Mouse (Mus musculus) hindbrain, embryonic 10.5 days (tissue): ENCODE measurements around the gene Mob2. TPM values are rescaled to one million over a fixed set of nuclear protein-coding genes. Genes with fewer than 3 reads are reported as not detected.
A peak's percentile ranks its signal among the peaks of the same experiment; 100 is the strongest.

ENCODE experiments used
- DNase-seq: peaks from one replicate; pipeline ENCODE4 v3.0.0-alpha.2; 2017; ENCODE audit warnings: low spot score
- H3K27ac ChIP-seq: fragments of 300-500 bp; sonication (generic); 2 replicates; pipeline ENCODE4 v1.5.1; 2016; ENCODE audit warnings: mild to moderate bottlenecking, moderate library complexity
- H3K27me3 ChIP-seq: fragments of 300-500 bp; sonication (generic); 2 replicates; pipeline ENCODE4 v1.6.1; 2016; ENCODE audit warnings: mild to moderate bottlenecking; ENCODE audit not compliant: poor library complexity, insufficient read depth, severe bottlenecking
- H3K36me3 ChIP-seq: fragments of 300-500 bp; sonication (generic); 2 replicates; pipeline ENCODE4 v1.6.1; 2016; ENCODE audit warnings: mild to moderate bottlenecking, moderate library complexity
- H3K4me1 ChIP-seq: fragments of 300-500 bp; sonication (generic); replicated peaks from 2 replicates; pipeline ENCODE4 v1.6.1; 2016; ENCODE audit warnings: mild to moderate bottlenecking
- H3K4me3 ChIP-seq: fragments of 300-500 bp; sonication (generic); 2 replicates; pipeline ENCODE4 v1.5.1; 2016; ENCODE audit warnings: mild to moderate bottlenecking, moderate library complexity
- H3K9me3 ChIP-seq: fragments of 300-500 bp; sonication (generic); 2 replicates; pipeline ENCODE4 v1.6.1; 2016; ENCODE audit warnings: mild to moderate bottlenecking, moderate library complexity
- WGBS: fragments of 180-500 bp; shearing (Covaris S2); methylation state at CpG from one replicate; pipeline ENCODE4 v1.1.7; 2016; 5-methylcytosine and 5-hydroxymethylcytosine counted together
- polyA plus RNA-seq: library from polyadenylated mRNA; unstranded; fragments of >200 nt; fragmentation: Nextera tagmentation; extraction: Ambion mirVana; gene quantifications from 2 replicates; pipeline ENCODE4 v1.2.1, GENCODE M21; 2016

Mob2 gene
- polyA plus RNA-seq, 1 experiment from 2014 or later = 61.4 TPM

- Histone ChIP-seq H3K27me3 (peaks cover 31% of the 10 kb centered on the region), H3K9me3 (no peaks in the 10 kb centered on the region), H3K36me3 (no peaks in the 10 kb centered on the region), H3K27ac (no peak overlapping the region), H3K4me3 (no peak overlapping the region), H3K4me1 (peaks cover 7% of the 10 kb centered on the region; the same call in 1 of the 2 replicates)
- no peak for DNase-seq
Observed at GRCm38 (mm10) chr7:142071717-142072116, 10.9 kb upstream of the Mob2 start.

- H3K27ac ChIP-seq = no peak overlapping the region
- peak overlapping the region; percentile 18; the same call in 1 of the 2 replicates for H3K4me3 ChIP-seq
- H3K36me3 ChIP-seq = no peaks in the 10 kb centered on the region
- H3K9me3 ChIP-seq = no peaks in the 10 kb centered on the region
- no peak for DNase-seq
- peaks cover 7% of the 10 kb centered on the region; the same call in 1 of the 2 replicates for H3K4me1 ChIP-seq
- 4% methylated on average over 10 of the region's 10 CpGs for WGBS
- H3K27me3 ChIP-seq = peaks cover 31% of the 10 kb centered on the region
Observed at GRCm38 (mm10) chr7:142071212-142071578, 10.3 kb upstream of the Mob2 start.

- Histone ChIP-seq H3K4me3 (peak overlapping the region; percentile 18; the same call in 1 of the 2 replicates), H3K27ac (no peak overlapping the region), H3K36me3 (no peaks in the 10 kb centered on the region), H3K27me3 (peaks cover 29% of the 10 kb centered on the region), H3K9me3 (no peaks in the 10 kb centered on the region), H3K4me1 (peaks cover 7% of the 10 kb centered on the region; the same call in 1 of the 2 replicates)
- WGBS = 12% methylated on average over 13 of the region's 13 CpGs
- peak; percentile 64 for DNase-seq
Observed at GRCm38 (mm10) chr7:142070458-142071211, 9.8 kb upstream of the Mob2 start.

- Histone ChIP-seq H3K4me3 (no peak overlapping the region), H3K27me3 (peaks cover 9% of the 10 kb centered on the region), H3K36me3 (no peaks in the 10 kb centered on the region), H3K27ac (no peak overlapping the region), H3K4me1 (peaks cover 7% of the 10 kb centered on the region; the same call in 1 of the 2 replicates), H3K9me3 (no peaks in the 10 kb centered on the region)
- 64% methylated on average over 4 of the region's 4 CpGs for WGBS
- DNase-seq = no peak
Observed at GRCm38 (mm10) chr7:142068429-142068828, 7.6 kb upstream of the Mob2 start.

- peak overlapping the region; percentile 91 for H3K27ac ChIP-seq
- H3K36me3 ChIP-seq = peaks cover 27% of the 10 kb centered on the region
- H3K27me3 ChIP-seq = no peaks in the 10 kb centered on the region
- H3K4me1 ChIP-seq = peaks cover 22% of the 10 kb centered on the region
- DNase-seq = no peak
- no peaks in the 10 kb centered on the region for H3K9me3 ChIP-seq
- 2% methylated on average over 66 of the region's 66 CpGs for WGBS
- H3K4me3 ChIP-seq = peak overlapping the region; percentile 97
Observed at GRCm38 (mm10) chr7:142060185-142060930, 507 bp downstream of the Mob2 start.

GRCm38 (mm10) chr7:142059024-142059423 lies 1.8 kb downstream of the Mob2 start:
- DNase-seq = no peak
- H3K4me3 ChIP-seq = no peak overlapping the region
- no peak overlapping the region for H3K27ac ChIP-seq
- no peaks in the 10 kb centered on the region for H3K9me3 ChIP-seq
- WGBS = 73% methylated on average over 2 of the region's 2 CpGs
- peaks cover 22% of the 10 kb centered on the region for H3K4me1 ChIP-seq
- H3K36me3 ChIP-seq = peaks cover 39% of the 10 kb centered on the region
- no peaks in the 10 kb centered on the region for H3K27me3 ChIP-seq

- H3K27ac ChIP-seq = no peak overlapping the region
- H3K9me3 ChIP-seq = no peaks in the 10 kb centered on the region
- no peaks in the 10 kb centered on the region for H3K27me3 ChIP-seq
- H3K4me1 ChIP-seq = peaks cover 22% of the 10 kb centered on the region
- no peak for DNase-seq
- WGBS = 92% methylated on average over 1 of the region's 1 CpGs
- H3K36me3 ChIP-seq = peaks cover 49% of the 10 kb centered on the region
- no peak overlapping the region for H3K4me3 ChIP-seq
Observed at GRCm38 (mm10) chr7:142057121-142057520, 3.7 kb downstream of the Mob2 start.

GRCm38 (mm10) chr7:142056601-142057061 lies 4.2 kb downstream of the Mob2 start:
- Histone ChIP-seq H3K27ac (no peak overlapping the region), H3K27me3 (no peaks in the 10 kb centered on the region), H3K4me3 (no peak overlapping the region), H3K36me3 (peaks cover 49% of the 10 kb centered on the region), H3K4me1 (peaks cover 20% of the 10 kb centered on the region), H3K9me3 (no peaks in the 10 kb centered on the region)
- DNase-seq = no peak
- WGBS = 68% methylated on average over 1 of the region's 1 CpGs

- no peak overlapping the region for H3K4me3 ChIP-seq
- H3K36me3 ChIP-seq = peaks cover 49% of the 10 kb centered on the region
- 90% methylated on average over 3 of the region's 3 CpGs for WGBS
Observed at GRCm38 (mm10) chr7:142055431-142055830, 5.4 kb downstream of the Mob2 start.

GRCm38 (mm10) chr7:142050536-142050935 lies 10.3 kb downstream of the Mob2 start:
- H3K4me1 ChIP-seq = peaks cover 10% of the 10 kb centered on the region
- H3K36me3 ChIP-seq = peaks cover 53% of the 10 kb centered on the region
- DNase-seq = no peak
- H3K9me3 ChIP-seq = no peaks in the 10 kb centered on the region
- no peak overlapping the region for H3K27ac ChIP-seq
- H3K4me3 ChIP-seq = no peak overlapping the region
- no peaks in the 10 kb centered on the region for H3K27me3 ChIP-seq

More at GRCm38 (mm10) chr7:142055431-142055830, 5.4 kb downstream of the Mob2 start:
- peaks cover 15% of the 10 kb centered on the region for H3K4me1 ChIP-seq
- no peaks in the 10 kb centered on the region for H3K27me3 ChIP-seq
- DNase-seq = no peak
- H3K27ac ChIP-seq = no peak overlapping the region
- H3K9me3 ChIP-seq = no peaks in the 10 kb centered on the region

- no peak overlapping the region for H3K4me3 ChIP-seq
- H3K4me1 ChIP-seq = peaks cover 18% of the 10 kb centered on the region
- 93% methylated on average over 1 of the region's 1 CpGs for WGBS
- peaks cover 28% of the 10 kb centered on the region for H3K36me3 ChIP-seq
- DNase-seq = no peak
- H3K9me3 ChIP-seq = no peaks in the 10 kb centered on the region
- H3K27ac ChIP-seq = no peak overlapping the region
- H3K27me3 ChIP-seq = no peaks in the 10 kb centered on the region
Observed at GRCm38 (mm10) chr7:142045932-142046331, 14.9 kb downstream of the Mob2 start.

GRCm38 (mm10) chr7:142045344-142045743 lies 15.5 kb downstream of the Mob2 start:
- WGBS = 46% methylated on average over 2 of the region's 2 CpGs
- H3K27ac ChIP-seq = no peak overlapping the region

GRCm38 (mm10) chr7:142040756-142041155 lies 20.1 kb downstream of the Mob2 start:
- H3K27me3 ChIP-seq = no peaks in the 10 kb centered on the region
- no peak for DNase-seq
- peaks cover 13% of the 10 kb centered on the region for H3K4me1 ChIP-seq
- H3K9me3 ChIP-seq = no peaks in the 10 kb centered on the region
- no peak overlapping the region for H3K27ac ChIP-seq
- 96% methylated on average over 3 of the region's 3 CpGs for WGBS
- no peak overlapping the region for H3K4me3 ChIP-seq
- peaks cover 4% of the 10 kb centered on the region; the same call in 1 of the 2 replicates for H3K36me3 ChIP-seq

More at GRCm38 (mm10) chr7:142045344-142045743, 15.5 kb downstream of the Mob2 start:
- peaks cover 32% of the 10 kb centered on the region for H3K36me3 ChIP-seq
- H3K27me3 ChIP-seq = no peaks in the 10 kb centered on the region
- DNase-seq = no peak
- H3K4me3 ChIP-seq = no peak overlapping the region
- H3K9me3 ChIP-seq = no peaks in the 10 kb centered on the region
- H3K4me1 ChIP-seq = peaks cover 18% of the 10 kb centered on the region
